Mouse (Mus musculus) monocyte, adult 5-6 weeks (primary cell): ENCODE results near the gene Gdf2. TPM values are rescaled to one million over a fixed set of nuclear protein-coding genes. Genes with fewer than 3 reads are reported as not detected.

Source experiments
- ATAC-seq: fragments of 153-309, 156-312 bp; replicated peaks from 2 replicates; pipeline ENCODE4 v1.8.0; 2017; ENCODE audit warnings: mild to moderate bottlenecking; ENCODE audit not compliant: low TSS enrichment, insufficient number of reproducible peaks, severe bottlenecking, poor library complexity, low FRiP score
- total RNA-seq: library from RNA; stranded (forward); fragments of 200-1000, 200-491, 200-594 nt; gene quantifications from 3 replicates; pipeline ENCODE4 v1.2.3, GENCODE M21; 2017

The Gdf2 gene
- total RNA-seq, 1 experiment from 2014 or later: not detected

DNA sequence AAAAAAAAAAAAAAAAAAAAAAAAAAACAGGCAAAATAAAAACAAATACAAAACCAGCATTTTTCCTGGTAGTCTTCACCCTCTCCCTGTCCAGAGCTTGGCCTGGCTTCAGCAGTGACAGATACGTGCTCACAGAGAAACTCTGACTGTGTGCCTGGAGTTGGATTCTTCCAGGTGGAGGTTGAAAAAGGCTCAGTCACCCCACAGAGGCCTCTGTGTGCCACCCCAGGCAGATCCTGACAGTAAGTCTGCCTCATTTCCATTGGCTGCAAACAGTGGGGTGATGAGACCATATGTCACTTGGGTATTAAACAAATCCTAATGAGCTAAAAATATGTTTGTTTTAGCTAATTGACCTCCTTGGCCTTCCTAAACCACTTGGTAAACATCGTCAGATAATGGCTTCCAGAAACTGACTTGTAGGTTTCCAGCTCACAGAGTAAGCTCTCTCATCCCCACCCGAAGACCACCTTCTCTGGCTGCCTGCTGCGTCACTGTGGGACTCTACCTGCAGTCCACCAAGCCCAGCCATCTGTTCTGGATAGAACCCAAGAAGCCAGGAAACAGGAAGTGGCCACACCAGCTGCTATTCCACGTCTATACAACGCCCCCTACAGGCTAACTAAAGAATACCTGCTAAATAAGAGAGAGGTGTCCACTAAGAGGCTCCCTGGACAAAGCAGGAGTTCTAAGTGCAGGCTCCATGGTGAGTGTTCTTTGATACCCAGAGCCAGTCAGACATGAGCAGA, 11.6 kb downstream of the Gdf2 start:
- ATAC-seq: no peak

DNA sequence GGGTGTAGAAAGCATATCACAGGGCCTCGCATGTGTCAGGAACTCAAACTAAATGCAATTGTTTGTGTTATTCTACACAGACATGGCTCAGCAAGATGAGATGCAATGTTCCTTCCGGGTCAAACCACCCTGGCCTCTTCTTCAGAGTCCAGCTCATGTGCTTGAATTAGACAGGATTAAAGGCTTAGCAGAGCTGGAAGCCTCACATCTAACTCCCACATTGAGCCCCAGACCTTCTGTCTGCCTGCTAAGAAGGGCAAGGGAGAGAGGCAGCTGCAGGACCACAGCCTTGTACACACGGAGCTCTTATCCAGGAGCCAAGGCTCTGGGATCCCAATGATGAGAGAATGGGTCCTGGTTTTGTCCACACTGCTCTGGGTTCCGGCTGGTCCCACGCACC, 12.9 kb downstream of the Gdf2 start, which contains the start of gene Rbp3:
Gene Rbp3, plus strand, starts transcription at position 243 of the 400 bp plus-strand sequence.
- no peak for ATAC-seq

DNA sequence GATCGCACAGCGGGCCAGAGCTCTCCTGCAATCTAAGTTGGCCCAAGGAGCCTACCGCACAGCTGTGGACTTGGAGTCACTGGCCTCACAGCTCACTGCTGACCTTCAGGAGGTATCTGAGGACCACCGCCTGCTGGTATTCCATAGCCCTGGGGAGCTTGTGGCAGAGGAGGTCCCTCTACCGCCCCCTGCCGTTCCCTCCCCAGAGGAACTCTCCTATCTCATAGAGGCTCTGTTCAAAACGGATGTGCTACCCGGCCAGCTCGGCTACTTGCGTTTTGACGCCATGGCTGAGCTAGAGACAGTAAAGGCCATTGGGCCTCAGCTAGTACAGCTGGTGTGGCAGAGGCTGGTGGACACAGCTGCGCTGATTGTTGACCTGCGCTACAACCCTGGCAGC, 15.2 kb downstream of the Gdf2 start:
- ATAC-seq: no peak

DNA sequence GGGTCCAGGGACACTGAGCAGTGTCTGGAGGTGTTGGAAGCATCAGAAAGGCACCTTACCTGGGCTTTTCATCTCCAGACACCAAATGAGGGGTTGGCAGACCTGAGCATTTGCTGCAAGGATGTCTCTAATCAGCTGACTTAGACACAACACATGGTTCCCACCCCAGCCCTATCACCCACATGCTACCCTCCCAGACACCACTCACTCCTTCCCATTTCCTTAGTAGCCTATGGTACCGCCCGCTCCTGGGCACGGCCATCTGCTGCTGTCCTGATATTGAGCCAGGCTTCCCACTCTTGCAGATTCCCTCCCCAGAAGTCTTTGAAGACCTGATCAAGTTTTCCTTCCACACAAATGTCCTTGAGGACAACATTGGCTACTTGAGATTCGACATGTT, 17.3 kb downstream of the Gdf2 start:
- no peak for ATAC-seq

GRCm38 (mm10) chr14:33958841-33959240, 18.0 kb downstream of the Gdf2 start:
- ATAC-seq: no peak

GRCm38 (mm10) chr14:33959341-33959740, 18.5 kb downstream of the Gdf2 start:
- no peak for ATAC-seq

DNA sequence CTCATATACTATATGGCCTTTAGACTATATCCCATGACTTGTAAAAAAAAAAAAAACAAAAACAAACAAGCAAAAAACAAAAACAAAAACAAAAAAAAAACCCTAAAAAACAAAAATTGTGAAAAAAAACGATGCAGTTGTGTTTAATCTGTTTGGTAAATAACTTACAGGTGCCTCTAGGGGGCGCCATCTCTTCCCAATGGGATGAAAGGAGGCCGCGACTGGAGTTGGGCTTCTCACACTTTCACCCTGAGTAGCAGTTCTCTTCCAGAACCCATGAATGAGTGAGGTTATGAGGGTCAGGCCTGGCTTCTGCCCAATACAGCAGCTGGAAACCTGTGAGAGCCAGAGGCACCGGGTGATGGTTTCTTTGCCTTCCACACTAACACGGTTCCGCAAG, 24.8 kb downstream of the Gdf2 start:
- ATAC-seq: no peak

GRCm38 (mm10) chr14:33972679-33973078, 31.8 kb downstream of the Gdf2 start:
- ATAC-seq: no peak

DNA sequence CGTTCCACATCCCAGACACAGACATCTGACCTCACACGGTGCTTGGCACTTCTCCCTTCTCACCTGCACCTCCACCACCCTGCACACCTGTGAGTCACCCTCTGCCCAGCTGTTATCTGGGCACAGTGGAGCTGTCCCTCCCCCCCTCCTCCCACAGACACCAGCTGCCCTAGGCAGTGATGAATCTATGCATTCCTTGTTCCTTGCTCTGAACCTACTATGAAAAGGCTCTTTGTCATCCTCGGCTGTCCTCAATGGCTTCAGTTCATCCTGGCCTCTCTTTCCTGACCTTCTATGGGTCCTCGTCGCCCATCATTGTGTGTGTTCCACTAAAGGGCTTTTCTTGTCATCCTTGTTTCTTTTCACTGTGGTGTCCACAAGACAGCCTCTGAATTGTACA, 33.9 kb downstream of the Gdf2 start:
- ATAC-seq: no peak

DNA sequence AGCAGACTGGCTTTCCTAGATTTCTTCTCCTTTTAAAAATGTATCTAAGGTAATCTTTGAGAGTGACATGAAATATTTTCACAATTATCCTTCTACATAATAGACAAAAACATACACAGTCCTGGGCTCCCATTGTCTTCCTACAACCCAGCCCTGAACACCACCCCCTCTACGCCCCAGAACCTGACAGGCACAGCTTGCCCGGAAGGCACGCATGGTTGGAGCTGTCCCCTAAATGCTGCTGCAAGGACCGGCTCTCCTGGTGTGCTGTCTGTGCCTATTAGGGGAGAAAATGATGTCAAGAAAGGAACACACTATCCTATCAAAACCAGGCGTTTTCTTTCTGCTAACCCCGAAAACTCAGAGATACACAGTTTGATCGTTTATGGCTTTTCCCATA, 36.9 kb downstream of the Gdf2 start:
- no peak for ATAC-seq

- no peak for ATAC-seq
These were observed 37.8 kb downstream of the Gdf2 start, which contains the start of gene Zfp488 for GRCm38 (mm10) chr14:33978604-33979059. Zfp488 (minus strand) TSS chr14:33978764.

DNA sequence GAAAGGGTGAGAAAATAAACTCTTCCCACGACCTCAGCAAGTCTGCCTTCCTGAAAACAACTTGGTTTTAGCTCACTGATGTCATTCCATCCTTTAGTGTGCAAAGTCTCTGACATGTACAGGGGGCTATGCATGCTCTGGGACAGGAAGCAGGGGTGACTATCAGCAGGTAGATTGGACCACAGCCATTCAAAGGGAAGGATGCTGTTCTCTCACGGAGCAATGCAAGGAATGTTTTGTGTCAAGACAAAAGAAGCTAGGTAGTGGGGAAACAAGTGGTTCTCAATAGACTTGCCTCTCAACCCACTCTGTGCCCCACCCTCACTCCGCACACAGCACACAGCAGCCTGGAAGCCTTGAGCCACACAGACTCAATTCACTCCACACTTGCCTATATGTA, 48.4 kb downstream of the Gdf2 start:
- no peak for ATAC-seq

DNA sequence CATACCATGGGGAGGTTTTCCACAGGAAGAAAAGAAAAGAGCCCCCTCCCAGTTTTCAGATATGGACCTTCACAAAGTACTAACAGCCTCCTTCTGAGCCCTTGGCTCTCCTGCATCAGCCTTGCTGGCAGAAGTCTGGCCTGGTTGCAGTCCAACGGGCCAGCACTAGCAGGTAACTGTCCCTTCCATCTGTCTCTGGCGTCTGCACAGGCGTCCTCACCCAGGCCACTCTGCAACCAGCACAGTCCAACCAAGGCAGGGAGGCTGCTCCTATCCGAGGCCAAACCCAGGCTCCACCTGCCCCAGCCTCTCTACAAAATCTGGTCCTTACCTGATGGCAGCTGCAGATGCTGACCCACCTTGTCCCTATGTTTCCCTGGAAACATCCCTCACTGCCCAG, 51.1 kb downstream of the Gdf2 start:
- no peak for ATAC-seq

DNA sequence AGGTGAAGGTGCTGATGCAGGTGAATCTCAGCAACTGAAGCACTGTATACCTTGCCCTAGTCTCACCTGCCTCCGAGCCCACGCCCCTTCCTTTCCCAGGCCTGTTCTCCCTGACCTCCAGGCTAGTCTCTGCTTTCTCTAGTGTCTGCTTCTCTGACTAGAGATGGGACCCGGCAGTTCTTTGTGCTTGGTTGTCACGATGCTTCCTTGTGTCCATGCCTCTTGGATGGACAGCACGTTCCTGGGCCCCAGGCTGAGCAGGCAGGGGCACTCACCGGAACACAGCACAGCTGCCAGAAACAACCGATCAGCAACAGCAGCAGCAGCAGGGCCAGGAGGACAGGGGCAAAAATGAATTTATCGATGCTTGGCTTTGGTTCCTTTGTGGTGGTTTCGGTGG, 52.2 kb downstream of the Gdf2 start:
- ATAC-seq: no peak

- no peak for ATAC-seq
These were observed 52.9 kb downstream of the Gdf2 start for GRCm38 (mm10) chr14:33993521-33994289.

Other genes with a start within 250 kb of the Gdf2 start
- gene Gdf10, start 17.5 kb upstream of the Gdf2 start, total RNA-seq: 0.19 TPM in 1 of 3 replicates, not detected in the others
- gene Rbp3, start 13.0 kb downstream of the Gdf2 start, total RNA-seq: not detected in 3 replicates
- not detected in 3 replicates for gene Zfp488, start 37.7 kb downstream of the Gdf2 start, total RNA-seq
- gene Gm30083, start 74.1 kb downstream of the Gdf2 start, total RNA-seq: not detected in 3 replicates
- gene Gm5460, start 75.7 kb downstream of the Gdf2 start, total RNA-seq: not detected in 3 replicates
- gene Antxrl, start 111.7 kb downstream of the Gdf2 start, total RNA-seq: not detected in 3 replicates
- gene Anxa8, start 144.9 kb downstream of the Gdf2 start, total RNA-seq: 3.4 to 4.0 TPM (median 3.6 TPM) in 3 replicates
- not detected in 3 replicates for gene A630023A22Rik, start 161.7 kb downstream of the Gdf2 start, total RNA-seq
- gene Npy4r, start 211.4 kb downstream of the Gdf2 start, total RNA-seq: not detected in 3 replicates